Mouse (Mus musculus) CH12.LX (cell line): ENCODE data around the gene Cdh4. TPM values are rescaled to one million over a fixed set of nuclear protein-coding genes. Genes with fewer than 3 reads are reported as not detected.

ENCODE experiments used
- DNase-seq: peaks from one replicate; pipeline ENCODE4 v3.0.0-alpha.2; 2013; ENCODE audit errors: extremely low read depth
- H3K27ac ChIP-seq: 2 replicates; pipeline ENCODE4 v1.5.1; 2012; ENCODE audit warnings: low read depth, mild to moderate bottlenecking, control low read depth, moderate library complexity; ENCODE audit not compliant: insufficient read depth
- H3K27me3 ChIP-seq: replicated peaks from 2 replicates; pipeline ENCODE3; 2012; ENCODE audit warnings: inconsistent platforms
- H3K36me3 ChIP-seq, 2 experiments: replicated peaks in 1 of 2; 2 replicates each; pipeline versions ENCODE3 to v1.6.1; 2012; ENCODE audit warnings: inconsistent platforms in 1 of 2, low read length in 1 of 2, mild to moderate bottlenecking in 1 of 2, mixed read lengths in 1 of 2, moderate library complexity in 1 of 2; ENCODE audit not compliant: control insufficient read depth in 1 of 2, insufficient read depth in 1 of 2
- H3K4me1 ChIP-seq, 2 experiments: 2 replicates each; pipeline ENCODE4 v1.6.1; 2012; ENCODE audit warnings: inconsistent platforms in 1 of 2, moderate library complexity in 1 of 2; ENCODE audit not compliant: insufficient read depth in 2 of 2, control insufficient read depth in 1 of 2
- H3K4me2 ChIP-seq: 2 replicates; pipeline ENCODE4 v1.6.1; 2012; ENCODE audit warnings: low read depth, mild to moderate bottlenecking, control low read depth; ENCODE audit not compliant: poor library complexity, insufficient read depth, severe bottlenecking
- H3K4me3 ChIP-seq, 3 experiments: fragments of 150-350 bp in 1 of 3; sonication (generic) in 1 of 3; replicated peaks in 1 of 3; 2 replicates each; pipeline versions ENCODE3 to v1.5.1; 2011 to 2012; ENCODE audit warnings: low read depth in 2 of 3, low read length in 2 of 3, mild to moderate bottlenecking in 2 of 3, moderate library complexity in 2 of 3, control low read depth in 1 of 3, improper control_type of control experiment in 1 of 3, inconsistent platforms in 1 of 3, mixed read lengths in 1 of 3; ENCODE audit not compliant: poor library complexity in 1 of 3
- H3K79me2 ChIP-seq: replicated peaks from 2 replicates; pipeline ENCODE4 v1.6.1; 2012; ENCODE audit warnings: mild to moderate bottlenecking, moderate library complexity; ENCODE audit not compliant: control insufficient read depth, poor library complexity, insufficient read depth, severe bottlenecking; ENCODE audit errors: extremely low read depth
- H3K9ac ChIP-seq: 2 replicates; pipeline ENCODE4 v1.6.1; 2012; ENCODE audit warnings: low read depth, mild to moderate bottlenecking, control low read depth, moderate library complexity; ENCODE audit not compliant: insufficient read depth
- H3K9me3 ChIP-seq: replicated peaks from 2 replicates; pipeline ENCODE3; 2012; ENCODE audit warnings: low read length, inconsistent platforms, mixed read lengths
- CHD1 ChIP-seq: IDR thresholded peaks from 2 replicates; pipeline ENCODE4 v1.6.1; 2012; ENCODE audit warnings: low read depth, low read length, improper control_type of control experiment, inconsistent platforms
- CHD2 ChIP-seq: IDR thresholded peaks from 2 replicates; pipeline ENCODE4 v1.6.1; 2011; ENCODE audit warnings: low read length, improper control_type of control experiment
- CTCF ChIP-seq, 2 experiments: IDR thresholded peaks in 1 of 2; conservative IDR thresholded peaks in 1 of 2; 2 replicates each; pipeline ENCODE4 v1.5.1; 2011 to 2012; ENCODE audit warnings: low read depth in 2 of 2, low read length in 2 of 2, improper control_type of control experiment in 1 of 2, inconsistent platforms in 1 of 2, mild to moderate bottlenecking in 1 of 2, moderate library complexity in 1 of 2
- ELF1 ChIP-seq: IDR thresholded peaks from 2 replicates; pipeline ENCODE4 v1.6.1; 2014; ENCODE audit warnings: low read depth, mild to moderate bottlenecking, inconsistent platforms, low read length, improper control_type of control experiment
- EP300 ChIP-seq: IDR thresholded peaks from 2 replicates; pipeline ENCODE4 v1.6.1; 2011; ENCODE audit warnings: low read length, improper control_type of control experiment
- ETS1 ChIP-seq: conservative IDR thresholded peaks from 2 replicates; pipeline ENCODE4 v1.6.1; 2012; ENCODE audit warnings: low read depth, mild to moderate bottlenecking, inconsistent platforms, low read length, improper control_type of control experiment, moderate library complexity
- GABPA ChIP-seq: IDR thresholded peaks from 2 replicates; pipeline ENCODE4 v1.6.1; 2012; ENCODE audit warnings: low read depth, low read length, improper control_type of control experiment, inconsistent platforms; ENCODE audit not compliant: insufficient replicate concordance
- JUN ChIP-seq: IDR thresholded peaks from 2 replicates; pipeline ENCODE4 v1.6.1; 2011; ENCODE audit warnings: low read depth, mild to moderate bottlenecking, low read length, improper control_type of control experiment, moderate library complexity; ENCODE audit not compliant: insufficient read depth
- KAT2A ChIP-seq: IDR thresholded peaks from 2 replicates; pipeline ENCODE4 v1.6.1; 2012; ENCODE audit warnings: low read length, improper control_type of control experiment, inconsistent platforms; ENCODE audit not compliant: insufficient replicate concordance
- MEF2A ChIP-seq: IDR thresholded peaks from 2 replicates; pipeline ENCODE4 v1.6.1; 2014; ENCODE audit warnings: low read depth, mild to moderate bottlenecking, inconsistent platforms, low read length, improper control_type of control experiment, borderline replicate concordance
- MXI1 ChIP-seq: IDR thresholded peaks from 2 replicates; pipeline ENCODE4 v1.6.1; 2011; ENCODE audit warnings: mild to moderate bottlenecking, low read depth, low read length, improper control_type of control experiment
- MYC ChIP-seq: IDR thresholded peaks from 2 replicates; pipeline ENCODE4 v1.6.1; 2011; ENCODE audit warnings: low read depth, mild to moderate bottlenecking, improper control_type of control experiment, low read length
- POLR2AphosphoS2 ChIP-seq: IDR thresholded peaks from 2 replicates; pipeline ENCODE4 v1.6.1; 2011; ENCODE audit warnings: low read depth, low read length, improper control_type of control experiment
- UBTF ChIP-seq: IDR thresholded peaks from 2 replicates; pipeline ENCODE4 v1.6.1; 2012; ENCODE audit warnings: low read depth, mild to moderate bottlenecking, inconsistent platforms, low read length, improper control_type of control experiment, moderate library complexity
- ZKSCAN1 ChIP-seq: IDR thresholded peaks from 2 replicates; pipeline ENCODE4 v1.6.1; 2012; ENCODE audit warnings: low read depth, inconsistent platforms, low read length, improper control_type of control experiment, borderline replicate concordance
- ZMIZ1 ChIP-seq: IDR thresholded peaks from 2 replicates; pipeline ENCODE4 v1.6.1; 2012; ENCODE audit warnings: low read depth, mild to moderate bottlenecking, inconsistent platforms, low read length, improper control_type of control experiment
- ZNF384 ChIP-seq: IDR thresholded peaks from 2 replicates; pipeline ENCODE4 v1.6.1; 2012; ENCODE audit warnings: low read depth, low read length, improper control_type of control experiment, inconsistent platforms
- dilution Hi-C: fragments of 300-500 bp; cut with MboI; formaldehyde crosslinking; loops from 2 replicates; pipeline ENCODE4 v1.14.3; 2020; ENCODE audit warnings: low sequenced_read_pairs; ENCODE audit not compliant: extremely low pct_unique_long_range_greater_than_20kb, extremely low pct_ligation_motif_present
- in situ Hi-C: fragments of 300-500 bp; cut with MboI; formaldehyde crosslinking; loops from 3 replicates; pipeline ENCODE4 v1.14.3; 2019; ENCODE audit warnings: low sequenced_read_pairs, low pct_ligation_motif_present, low pct_unique_long_range_greater_than_20kb, mixed read lengths
- polyA plus RNA-seq: library from polyadenylated mRNA; unstranded; fragments of >175 nt; gene quantifications from 2 replicates; pipeline ENCODE4 v1.2.1, GENCODE M21; 2012; ENCODE audit warnings: low read depth; ENCODE audit not compliant: insufficient read length
- total RNA-seq, 2 experiments: library from RNA; depleted of rRNA; stranded (reverse); fragments of 300-350 nt in 1 of 2; fragments of >200 nt in 1 of 2; gene quantifications; 2 replicates each; pipeline ENCODE4 v1.2.3; 2012 to 2014

The Cdh4 gene
- total and polyA plus RNA-seq, 3 experiments, result not detected

DNA sequence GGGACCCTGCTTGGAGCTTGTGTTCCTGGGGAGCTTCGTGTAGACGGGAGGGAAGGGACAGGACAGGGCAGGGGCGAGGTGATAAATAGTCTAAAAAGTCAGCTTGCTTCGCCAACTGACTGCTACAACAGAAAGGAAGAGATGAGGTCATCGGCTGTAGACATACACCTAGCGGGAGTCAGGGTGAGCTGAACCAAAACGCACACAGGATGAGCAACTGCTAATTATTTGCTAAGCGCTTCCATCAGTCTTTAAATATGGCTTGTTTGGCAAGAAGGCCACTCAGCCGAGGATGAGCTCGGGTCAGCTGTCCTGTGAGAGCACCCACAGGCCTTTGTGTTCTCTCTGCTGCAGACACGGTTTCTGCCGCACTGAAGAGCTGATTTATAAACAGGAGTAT lies 470.7 kb downstream of the Cdh4 start:
- Histone ChIP-seq H3K27me3 (no peaks in the 10 kb centered on the region), H3K4me3 (no peak overlapping the region), H3K79me2 (no peaks in the 10 kb centered on the region), H3K4me2 (no peak overlapping the region), H3K4me1 (peaks cover 8 to 26% of the 10 kb centered on the region in 2 experiments), H3K36me3 (peaks cover 26 to 72% of the 10 kb centered on the region in 2 experiments), H3K9me3 (no peaks in the 10 kb centered on the region), H3K9ac (no peak overlapping the region), H3K27ac (no peak overlapping the region)
- no peak for DNase-seq
- dilution Hi-C loops (loop anchor here (25.0 kb wide), 1 partner anchor 149 kb away; the partner anchor contains the start of gene Mtg2), in situ Hi-C loops (loop anchor here (10.0 kb wide), 1 partner anchor 342 kb away; the partner anchor contains the start of gene Rps21)
- no peak for TF ChIP-seq ZMIZ1
- no peak for TF ChIP-seq POLR2AphosphoS2
- TF ChIP-seq ETS1, result no peak

DNA sequence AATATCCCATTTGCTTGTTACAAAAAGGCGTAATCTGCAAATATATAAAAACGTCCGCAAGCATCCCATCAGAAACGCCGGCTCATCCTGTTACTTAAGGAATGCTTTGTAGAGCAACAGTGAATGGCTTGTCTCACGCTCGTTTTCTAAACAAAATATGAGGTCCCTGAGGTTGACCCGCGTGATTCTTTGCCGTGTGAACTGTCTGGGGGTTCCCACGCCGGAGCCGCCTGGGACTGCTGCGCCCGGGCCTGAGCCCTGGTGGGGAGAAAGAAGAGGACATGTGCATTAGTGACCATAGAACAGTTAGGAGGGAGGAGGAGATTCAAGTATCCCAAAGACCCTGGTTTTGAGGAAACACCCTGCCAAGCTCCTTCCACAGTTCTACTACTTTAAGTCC lies 471.1 kb downstream of the Cdh4 start:
- dilution Hi-C loops, result loop anchor here (25.0 kb wide), 1 partner anchor 149 kb away; the partner anchor contains the start of gene Mtg2
- in situ Hi-C loops, result loop anchor here (10.0 kb wide), 1 partner anchor 341 kb away; the partner anchor contains the start of gene Rps21
- TF ChIP-seq MXI1, result no peak
- no peak for TF ChIP-seq ELF1
- TF ChIP-seq MYC, result no peak
- TF ChIP-seq EP300, result no peak
- no peak for TF ChIP-seq JUN
- no peak for TF ChIP-seq MEF2A
- no peak for TF ChIP-seq GABPA
- TF ChIP-seq ZNF384, result no peak
- TF ChIP-seq ZKSCAN1, result no peak
- TF ChIP-seq CTCF (conservative IDR thresholded peaks at IDR 0.05 in 1 of 2, IDR thresholded peaks at IDR 0.05 in 1 of 2; ENCODE audit: low read depth in 2 of 2, low read length in 2 of 2), result no peak
- TF ChIP-seq UBTF, result no peak
- no peak for TF ChIP-seq CHD2
- no peak for TF ChIP-seq CHD1
- TF ChIP-seq POLR2AphosphoS2, result no peak
- TF ChIP-seq KAT2A, result no peak
- H3K79me2 ChIP-seq, result no peaks in the 10 kb centered on the region
- H3K36me3 ChIP-seq, result peaks cover 26 to 76% of the 10 kb centered on the region in 2 experiments
- peaks cover 8 to 26% of the 10 kb centered on the region in 2 experiments for H3K4me1 ChIP-seq
- H3K27me3 ChIP-seq, result no peaks in the 10 kb centered on the region
- H3K4me3 ChIP-seq, result no peak overlapping the region
- no peak overlapping the region for H3K9ac ChIP-seq
- no peak overlapping the region for H3K4me2 ChIP-seq
- H3K9me3 ChIP-seq, result no peaks in the 10 kb centered on the region
- no peak overlapping the region for H3K27ac ChIP-seq
- no peak for DNase-seq
